In the genomic region with DNA sequence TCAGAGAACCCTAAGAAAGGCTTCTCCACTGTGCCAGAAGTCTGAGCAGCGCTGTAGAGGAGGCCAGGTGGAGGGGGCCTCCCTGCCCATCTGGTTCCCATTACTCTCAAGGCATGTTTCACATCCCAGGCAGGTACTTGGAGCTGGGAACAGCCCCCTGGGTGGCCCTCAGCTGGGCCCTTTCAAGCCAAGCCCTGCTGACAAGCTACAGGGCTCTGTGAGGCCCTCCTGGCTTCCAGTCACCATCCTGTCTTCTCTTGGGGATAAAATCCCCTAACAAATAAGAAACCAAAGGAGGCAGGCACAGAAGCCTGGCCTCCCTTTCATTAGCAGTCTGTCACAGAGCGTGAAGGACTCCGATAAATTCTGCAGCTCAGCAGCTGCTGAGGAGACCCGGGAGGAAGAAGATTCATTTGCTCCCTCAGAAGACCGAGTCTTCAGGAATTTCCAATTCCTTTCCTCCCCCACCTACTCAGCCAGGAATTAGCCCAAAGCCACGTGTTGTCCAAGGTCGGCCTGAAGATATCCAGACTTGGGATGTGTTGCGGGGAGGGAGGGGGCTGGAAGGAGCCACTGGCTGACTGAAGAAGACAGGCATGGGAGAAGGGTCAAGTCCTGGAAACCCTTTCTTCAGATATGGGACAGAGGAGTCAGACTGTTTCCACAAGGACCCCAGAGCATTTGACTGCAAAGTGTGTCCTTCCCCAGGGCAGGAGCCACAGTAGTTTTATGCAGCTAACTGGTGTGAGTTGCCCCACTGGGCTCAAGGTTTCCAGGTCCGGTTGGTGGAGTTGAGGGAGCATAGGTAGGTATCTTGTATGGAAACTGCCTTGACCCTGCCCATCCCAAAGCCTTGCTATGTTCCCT, we compare ENCODE assay signal across 10 mouse cellular contexts.
DNase-seq lines count a peak whose midpoint lies in the region; ATAC-seq and TF ChIP-seq lines count a peak whose summit lies in the region.
"Had no signal": no experiment of that assay in that cellular context is flagged by ENCODE, and none has a peak within 500 bp of the region (broad histone marks: within the 10 kb centered on the region; RNA-seq: fewer than 3 reads in every experiment).

No protein-coding gene starts in this region.

- TF ChIP-seq POLR2A in brain, embryonic 14.5 days (IDR thresholded peaks at IDR 0.05; ENCODE audit: borderline replicate concordance, extremely low read depth, insufficient read depth, insufficient read length, poor library complexity, severe bottlenecking), result no peak

- H3K4me1 ChIP-seq in hindbrain, embryonic 10.5 days (replicated peaks), result peaks cover 57% of the 10 kb centered on the region
- peaks cover 34% of the 10 kb centered on the region for H3K4me1 ChIP-seq in midbrain, embryonic 14.5 days (ENCODE audit: control insufficient read depth, insufficient read depth, low read length)

- peak overlapping the region; percentile 60 for H3K27ac ChIP-seq in hindbrain, embryonic 10.5 days
- H3K27ac ChIP-seq in midbrain, embryonic 14.5 days (replicated peaks; ENCODE audit: low read depth, low read length), result peak overlapping the region; percentile 60
- H3K27ac ChIP-seq: liver, embryonic 14.5 days had no signal

- WGBS in hindbrain, embryonic 10.5 days, result 43% methylated on average over 9 of the region's 9 CpGs
- WGBS in midbrain, embryonic 14.5 days, result 19% methylated on average over 9 of the region's 9 CpGs

- no peaks in the 10 kb centered on the region for H3K27me3 ChIP-seq in hindbrain, embryonic 10.5 days (ENCODE audit: insufficient read depth, poor library complexity, severe bottlenecking)
- H3K27me3 ChIP-seq in midbrain, embryonic 14.5 days (ENCODE audit: control insufficient read depth, insufficient read depth, low read length), result no peaks in the 10 kb centered on the region

- H3K36me3 ChIP-seq in hindbrain, embryonic 10.5 days, result peaks cover 6% of the 10 kb centered on the region; the same call in 1 of the 2 replicates
- H3K36me3 ChIP-seq in midbrain, embryonic 14.5 days (ENCODE audit: control insufficient read depth, insufficient read depth, low read length), result no peaks in the 10 kb centered on the region

- no peak for ATAC-seq in midbrain, embryonic 14.5 days (ENCODE audit: low FRiP score, low TSS enrichment)
- no peak for ATAC-seq in megakaryocyte-erythroid progenitor cell, adult 5-6 weeks (replicated peaks; ENCODE audit: low FRiP score, low TSS enrichment, poor library complexity, severe bottlenecking)
- ATAC-seq: Patski had no signal

- H3K9ac ChIP-seq in midbrain, embryonic 14.5 days (replicated peaks; ENCODE audit: low read length), result no peak overlapping the region
- H3K9ac ChIP-seq: liver, embryonic 14.5 days had no signal

- H3K4me2 ChIP-seq in midbrain, embryonic 14.5 days (ENCODE audit: low read length), result no peak overlapping the region

- peak; percentile 33 for DNase-seq in ZHBTc4 (ENCODE audit: low read depth, low spot score)
- DNase-seq in brain, embryonic 14.5 days (ENCODE audit: low read depth), result peak; percentile 69
- peak; percentile 42 for DNase-seq in hindbrain, embryonic 10.5 days (ENCODE audit: low spot score)
- peak; percentile 46 for DNase-seq in midbrain, embryonic 14.5 days
- DNase-seq in left cerebral cortex, adult 9 months (ENCODE audit: low spot score in 2 of 2), result no peak
- DNase-seq in thymus, postnatal 10 days (ENCODE audit: low spot score in 2 of 2), result no peak
- DNase-seq: cerebellum, postnatal 10 days had no signal

- H3K4me3 ChIP-seq in hindbrain, embryonic 10.5 days, result no peak overlapping the region
- H3K4me3 ChIP-seq in midbrain, embryonic 14.5 days (replicated peaks; ENCODE audit: low read depth, low read length), result no peak overlapping the region

- peaks cover 4% of the 10 kb centered on the region; the same call in 1 of the 2 replicates for H3K9me3 ChIP-seq in hindbrain, embryonic 10.5 days
- H3K9me3 ChIP-seq in midbrain, embryonic 14.5 days (ENCODE audit: control insufficient read depth, low read length), result no peaks in the 10 kb centered on the region

- no peak for TF ChIP-seq CTCF in brain, embryonic 14.5 days (IDR thresholded peaks at IDR 0.05; ENCODE audit: borderline replicate concordance, extremely low read depth, insufficient read depth, insufficient read length)

Comparison
In these comparisons a context has a peak if more than half of its experiments do, and no peak if none do; other contexts are left out.
1. DNase-seq: peak in ZHBTc4 (single experiment), brain, embryonic 14.5 days (single experiment), hindbrain, embryonic 10.5 days (single experiment) and midbrain, embryonic 14.5 days (single experiment); none in left cerebral cortex, adult 9 months (0 of 2) and thymus, postnatal 10 days (0 of 2).